Mouse (Mus musculus): Measurements from ENCODE around the gene Trpm2. TPM values are rescaled to one million over a fixed set of nuclear protein-coding genes. Genes with fewer than 3 reads are reported as not detected.

The Trpm2 gene
- polyA plus RNA-seq, 1 experiment = not detected

DNA sequence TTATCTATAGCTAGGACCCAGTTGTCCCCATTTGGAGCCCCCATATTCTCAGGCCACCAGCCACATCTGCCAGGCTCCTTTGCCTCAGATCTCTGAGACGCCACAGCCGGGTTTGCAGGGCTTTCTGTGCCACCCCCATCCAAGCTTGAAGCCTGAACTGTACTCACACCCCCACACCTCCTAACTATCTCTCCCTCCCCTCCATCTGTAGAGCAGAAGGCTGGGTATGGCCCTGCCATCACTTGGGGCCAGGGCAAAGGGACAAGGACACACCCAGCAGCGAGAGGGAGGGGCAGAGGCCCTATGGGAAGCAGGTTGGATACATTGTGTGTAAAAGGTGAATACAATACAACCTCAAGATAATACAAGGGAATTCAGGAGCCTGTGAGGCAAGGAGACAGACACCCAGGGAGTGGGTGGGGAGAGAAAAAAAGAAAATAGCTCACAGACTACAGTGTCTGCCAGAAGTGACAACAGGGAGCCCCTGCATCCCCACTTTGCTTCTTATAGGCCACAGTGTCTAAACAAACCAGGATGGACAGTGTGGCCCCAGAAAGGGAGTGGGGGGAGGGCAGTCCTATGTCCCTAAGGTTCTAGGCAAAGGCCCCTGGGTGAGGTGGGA is 34.2 kb upstream of the Trpm2 start:
- Histone ChIP-seq H3K4me3 (no peak overlapping the region), H3K79me2 (ENCODE audit: control insufficient read depth, insufficient read depth) (peaks cover 34% of the 10 kb centered on the region), H3K27me3 (ENCODE audit: control insufficient read depth, insufficient read depth, insufficient read length) (no peaks in the 10 kb centered on the region), H3K4me2 (ENCODE audit: low read depth) (no peak overlapping the region), H3K36me3 (ENCODE audit: control insufficient read depth, insufficient read depth) (peaks cover 6% of the 10 kb centered on the region), H3ac (ENCODE audit: control insufficient read depth, insufficient read length) (no peak overlapping the region)
- TF ChIP-seq TCF3 (IDR thresholded peaks at IDR 0.05; ENCODE audit: insufficient read length, low read depth) (no peak), REST (IDR thresholded peaks at IDR 0.05; ENCODE audit: insufficient read depth, insufficient read length) (no peak), SRF (IDR thresholded peaks at IDR 0.05; ENCODE audit: control insufficient read depth, insufficient read length, low read depth) (no peak), MYOD1 (IDR thresholded peaks at IDR 0.05; ENCODE audit: control insufficient read depth in 1 of 3, insufficient read length in 2 of 3, low read depth in 2 of 3) (no peak), POLR2A (IDR thresholded peaks at IDR 0.05; ENCODE audit: insufficient read length, low read depth) (no peak), MAX (IDR thresholded peaks at IDR 0.05; ENCODE audit: low read depth) (no peak), CEBPB (IDR thresholded peaks at IDR 0.05; ENCODE audit: insufficient read depth, poor library complexity, severe bottlenecking) (no peak), POLR2AphosphoS2 (IDR thresholded peaks at IDR 0.05; ENCODE audit: insufficient read length, low read depth) (no peak), USF1 (IDR thresholded peaks at IDR 0.05; ENCODE audit: low read depth) (no peak), TCF12 (IDR thresholded peaks at IDR 0.05; ENCODE audit: insufficient read depth, poor library complexity, severe bottlenecking) (no peak), E2F4 (IDR thresholded peaks at IDR 0.05; ENCODE audit: insufficient read depth) (no peak), MYOG (IDR thresholded peaks at IDR 0.05; ENCODE audit: control insufficient read depth in 1 of 3, insufficient read depth in 1 of 3, insufficient read length in 2 of 3, low read depth in 2 of 3) (no peak)

DNA sequence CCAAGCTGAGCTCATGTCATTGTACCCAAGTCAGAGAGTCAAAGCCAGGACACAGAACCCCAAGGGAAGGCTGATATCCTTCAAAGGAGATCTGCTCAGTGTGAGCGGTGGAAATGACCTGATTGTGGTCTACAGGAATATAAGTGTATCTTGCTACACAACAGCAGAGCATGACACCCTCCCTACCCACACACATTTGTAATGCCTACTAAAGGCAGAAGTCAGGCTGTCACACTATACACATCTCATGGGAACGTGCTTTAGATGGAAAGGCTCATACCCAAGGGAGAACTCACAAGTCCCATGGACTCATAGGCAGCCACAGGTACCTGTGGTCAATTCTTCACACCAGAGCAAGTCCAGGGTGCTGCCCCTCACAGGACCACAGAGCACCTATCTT is 32.0 kb upstream of the Trpm2 start:
- no peak for TF ChIP-seq MYOG (IDR thresholded peaks at IDR 0.05; ENCODE audit: control insufficient read depth in 1 of 3, insufficient read depth in 1 of 3, insufficient read length in 2 of 3, low read depth in 2 of 3)
- Histone ChIP-seq H3K79me2 (ENCODE audit: control insufficient read depth, insufficient read depth) (peaks cover 18% of the 10 kb centered on the region), H3K4me2 (ENCODE audit: low read depth) (no peak overlapping the region), H3K4me3 (no peak overlapping the region), H3ac (ENCODE audit: control insufficient read depth, insufficient read length) (no peak overlapping the region), H3K27me3 (ENCODE audit: control insufficient read depth, insufficient read depth, insufficient read length) (no peaks in the 10 kb centered on the region), H3K36me3 (ENCODE audit: control insufficient read depth, insufficient read depth) (peaks cover 6% of the 10 kb centered on the region)

DNA sequence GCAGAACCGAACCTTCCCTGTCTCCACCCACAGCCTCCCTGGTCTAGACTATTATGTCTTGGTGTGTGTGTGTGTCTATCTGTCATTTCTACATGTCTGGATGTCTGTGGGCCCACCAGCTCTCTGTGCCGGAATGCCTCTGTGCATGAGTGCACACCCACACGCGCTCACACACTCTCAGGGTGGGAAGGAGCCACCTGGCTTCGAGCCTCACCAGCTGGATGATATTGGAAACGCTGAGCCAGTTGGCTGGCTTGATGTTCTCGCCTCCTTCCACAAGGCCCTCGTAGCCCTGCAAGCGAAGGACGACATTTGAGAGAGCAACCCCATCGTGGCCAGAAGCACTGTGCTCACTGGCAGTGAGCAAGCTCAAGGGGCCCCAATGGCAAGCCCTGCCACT is 31.4 kb upstream of the Trpm2 start:
- no peak overlapping the region for H3ac ChIP-seq (ENCODE audit: control insufficient read depth, insufficient read length)
- H3K4me2 ChIP-seq (ENCODE audit: low read depth) = no peak overlapping the region
- peaks cover 6% of the 10 kb centered on the region for H3K36me3 ChIP-seq (ENCODE audit: control insufficient read depth, insufficient read depth)
- TF ChIP-seq MYOD1 (IDR thresholded peaks at IDR 0.05; ENCODE audit: control insufficient read depth in 1 of 3, insufficient read length in 2 of 3, low read depth in 2 of 3) (no peak), REST (IDR thresholded peaks at IDR 0.05; ENCODE audit: insufficient read depth, insufficient read length) (no peak), MYOG (IDR thresholded peaks at IDR 0.05; ENCODE audit: control insufficient read depth in 1 of 3, insufficient read depth in 1 of 3, insufficient read length in 2 of 3, low read depth in 2 of 3) (no peak)
- H3K27me3 ChIP-seq (ENCODE audit: control insufficient read depth, insufficient read depth, insufficient read length) = no peaks in the 10 kb centered on the region
- H3K4me3 ChIP-seq = no peak overlapping the region
- H3K79me2 ChIP-seq (ENCODE audit: control insufficient read depth, insufficient read depth) = peaks cover 12% of the 10 kb centered on the region

DNA sequence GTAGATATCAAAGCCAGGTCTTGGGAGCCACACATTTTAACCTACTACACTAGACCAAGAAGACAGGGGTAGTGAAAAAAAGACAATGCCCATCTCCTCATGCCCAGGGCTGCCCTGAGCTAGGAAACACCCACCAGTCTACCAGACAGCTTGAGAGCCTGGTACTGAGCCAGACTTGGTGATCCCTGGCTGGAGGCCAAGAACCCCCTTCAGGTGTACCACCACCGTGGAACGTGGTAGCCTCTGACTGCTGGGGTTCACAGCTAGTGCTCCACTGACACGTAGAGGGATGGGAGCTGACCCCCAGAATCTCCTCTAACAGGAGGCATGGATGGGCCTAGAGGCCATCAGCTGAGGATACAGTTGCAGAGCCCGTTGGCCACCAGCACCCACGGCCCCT is 29.8 kb upstream of the Trpm2 start:
- H3ac ChIP-seq (ENCODE audit: control insufficient read depth, insufficient read length) = no peak overlapping the region
- no peak for TF ChIP-seq MYOG (IDR thresholded peaks at IDR 0.05; ENCODE audit: control insufficient read depth in 1 of 3, insufficient read depth in 1 of 3, insufficient read length in 2 of 3, low read depth in 2 of 3)
- TF ChIP-seq E2F4 (IDR thresholded peaks at IDR 0.05; ENCODE audit: insufficient read depth) = no peak
- no peak for TF ChIP-seq CEBPB (IDR thresholded peaks at IDR 0.05; ENCODE audit: insufficient read depth, poor library complexity, severe bottlenecking)
- TF ChIP-seq SRF (IDR thresholded peaks at IDR 0.05; ENCODE audit: control insufficient read depth, insufficient read length, low read depth) = no peak
- no peak for TF ChIP-seq TCF3 (IDR thresholded peaks at IDR 0.05; ENCODE audit: insufficient read length, low read depth)
- no peak for TF ChIP-seq MAX (IDR thresholded peaks at IDR 0.05; ENCODE audit: low read depth)
- no peak for TF ChIP-seq POLR2A (IDR thresholded peaks at IDR 0.05; ENCODE audit: insufficient read length, low read depth)
- TF ChIP-seq MYOD1 (IDR thresholded peaks at IDR 0.05; ENCODE audit: control insufficient read depth in 1 of 3, insufficient read length in 2 of 3, low read depth in 2 of 3) = no peak
- no peak for TF ChIP-seq REST (IDR thresholded peaks at IDR 0.05; ENCODE audit: insufficient read depth, insufficient read length)
- no peak for TF ChIP-seq TCF12 (IDR thresholded peaks at IDR 0.05; ENCODE audit: insufficient read depth, poor library complexity, severe bottlenecking)
- no peak for TF ChIP-seq POLR2AphosphoS2 (IDR thresholded peaks at IDR 0.05; ENCODE audit: insufficient read length, low read depth)
- no peak overlapping the region for H3K4me3 ChIP-seq
- H3K79me2 ChIP-seq (ENCODE audit: control insufficient read depth, insufficient read depth) = peaks cover 4% of the 10 kb centered on the region
- H3K27me3 ChIP-seq (ENCODE audit: control insufficient read depth, insufficient read depth, insufficient read length) = no peaks in the 10 kb centered on the region
- H3K36me3 ChIP-seq (ENCODE audit: control insufficient read depth, insufficient read depth) = peaks cover 6% of the 10 kb centered on the region
- H3K4me2 ChIP-seq (ENCODE audit: low read depth) = no peak overlapping the region

DNA sequence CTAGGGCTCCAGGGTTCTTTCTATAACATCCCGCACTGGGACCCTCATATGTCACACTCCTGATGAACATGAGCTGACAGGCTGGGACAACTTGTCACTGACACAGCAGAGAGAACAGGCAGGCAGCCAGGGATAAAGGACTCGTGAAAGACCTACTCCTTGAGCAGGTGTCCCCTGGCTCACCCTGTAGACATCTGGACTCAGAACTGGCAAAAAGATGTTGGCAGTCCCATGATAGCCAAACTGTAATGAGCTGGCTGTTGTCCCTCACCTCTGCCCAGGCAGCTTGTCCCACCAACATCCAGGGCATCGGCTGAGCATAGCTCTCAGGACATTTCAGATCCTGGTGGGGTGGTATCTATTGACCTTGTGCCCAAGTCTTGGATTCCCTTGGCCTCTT is 25.3 kb upstream of the Trpm2 start:
- Histone ChIP-seq H3K27me3 (ENCODE audit: control insufficient read depth, insufficient read depth, insufficient read length) (no peaks in the 10 kb centered on the region), H3K4me3 (no peak overlapping the region), H3K4me2 (ENCODE audit: low read depth) (no peak overlapping the region), H3K79me2 (ENCODE audit: control insufficient read depth, insufficient read depth) (no peaks in the 10 kb centered on the region), H3ac (ENCODE audit: control insufficient read depth, insufficient read length) (no peak overlapping the region), H3K36me3 (ENCODE audit: control insufficient read depth, insufficient read depth) (no peaks in the 10 kb centered on the region)
- TF ChIP-seq SRF (IDR thresholded peaks at IDR 0.05; ENCODE audit: control insufficient read depth, insufficient read length, low read depth) (no peak), MYOD1 (IDR thresholded peaks at IDR 0.05; ENCODE audit: control insufficient read depth in 1 of 3, insufficient read length in 2 of 3, low read depth in 2 of 3) (no peak), POLR2A (IDR thresholded peaks at IDR 0.05; ENCODE audit: insufficient read length, low read depth) (no peak), MAX (IDR thresholded peaks at IDR 0.05; ENCODE audit: low read depth) (no peak), E2F4 (IDR thresholded peaks at IDR 0.05; ENCODE audit: insufficient read depth) (no peak), TCF3 (IDR thresholded peaks at IDR 0.05; ENCODE audit: insufficient read length, low read depth) (no peak), REST (IDR thresholded peaks at IDR 0.05; ENCODE audit: insufficient read depth, insufficient read length) (no peak), POLR2AphosphoS2 (IDR thresholded peaks at IDR 0.05; ENCODE audit: insufficient read length, low read depth) (no peak)

Data from myocyte (in vitro differentiated cells).